Mouse (Mus musculus) MEL (cell line): ENCODE measurements around the gene Epha10. TPM values are rescaled to one million over a fixed set of nuclear protein-coding genes. Genes with fewer than 3 reads are reported as not detected.

Experiments used
- DNase-seq: peaks from one replicate; pipeline ENCODE4 v3.0.0; 2011; ENCODE audit warnings: low read depth, low spot score
- H3K27ac ChIP-seq: 2 replicates; pipeline ENCODE4 v1.5.1; 2012; ENCODE audit warnings: low read depth, mild to moderate bottlenecking, control low read depth, low read length, moderate library complexity; ENCODE audit not compliant: control insufficient read depth
- H3K27me3 ChIP-seq, 2 experiments: fragments of 150-350 bp in 1 of 2; sonication (generic) in 1 of 2; 2 replicates each; pipeline ENCODE4 v1.6.1; 2012; ENCODE audit warnings: low read length in 2 of 2, mild to moderate bottlenecking in 2 of 2, improper control_type of control experiment in 1 of 2, moderate library complexity in 1 of 2; ENCODE audit not compliant: insufficient read depth in 2 of 2, control insufficient read depth in 1 of 2
- H3K36me3 ChIP-seq, 2 experiments: 2 replicates each; pipeline ENCODE4 v1.6.1; 2012 to 2014; ENCODE audit warnings: low read length in 2 of 2, improper control_type of control experiment in 1 of 2, inconsistent platforms in 1 of 2, mild to moderate bottlenecking in 1 of 2; ENCODE audit not compliant: insufficient read depth in 2 of 2, control insufficient read depth in 1 of 2
- H3K4me1 ChIP-seq, 2 experiments: fragments of 150-350 bp in 1 of 2; sonication (generic) in 1 of 2; 2 replicates each; pipeline ENCODE4 v1.6.1; 2012; ENCODE audit warnings: low read length in 2 of 2, improper control_type of control experiment in 1 of 2, mild to moderate bottlenecking in 1 of 2; ENCODE audit not compliant: insufficient read depth in 2 of 2, control insufficient read depth in 1 of 2
- H3K4me3 ChIP-seq, 2 experiments: fragments of 150-350 bp in 1 of 2; sonication (generic) in 1 of 2; 2 replicates each; pipeline ENCODE4 v1.5.1; 2012; ENCODE audit warnings: low read depth in 2 of 2, low read length in 2 of 2, mild to moderate bottlenecking in 2 of 2, moderate library complexity in 2 of 2, control low read depth in 1 of 2, improper control_type of control experiment in 1 of 2; ENCODE audit not compliant: control insufficient read depth in 1 of 2, insufficient read depth in 1 of 2
- H3K79me2 ChIP-seq: 2 replicates; pipeline ENCODE4 v1.6.1; 2012; ENCODE audit warnings: mild to moderate bottlenecking, low read length, moderate library complexity; ENCODE audit not compliant: control insufficient read depth, poor library complexity, insufficient read depth
- H3K9ac ChIP-seq: 2 replicates; pipeline ENCODE4 v1.6.1; 2012; ENCODE audit warnings: low read depth, mild to moderate bottlenecking, control low read depth, low read length, moderate library complexity; ENCODE audit not compliant: control insufficient read depth, poor library complexity, severe bottlenecking
- H3K9me3 ChIP-seq: fragments of 150-350 bp; sonication (generic); replicated peaks from 2 replicates; pipeline ENCODE4 v1.6.1; 2012; ENCODE audit warnings: mild to moderate bottlenecking, low read length, improper control_type of control experiment, moderate library complexity; ENCODE audit not compliant: insufficient read depth
- BHLHE40 ChIP-seq: IDR thresholded peaks from 2 replicates; pipeline ENCODE4 v1.6.1; 2012; ENCODE audit warnings: low read depth, mild to moderate bottlenecking, inconsistent platforms, low read length, improper control_type of control experiment, borderline replicate concordance
- ELF1 ChIP-seq: IDR thresholded peaks from 2 replicates; pipeline ENCODE4 v1.6.1; 2014; ENCODE audit warnings: low read depth, mild to moderate bottlenecking, inconsistent platforms, low read length, improper control_type of control experiment, moderate library complexity
- ETS1 ChIP-seq: IDR thresholded peaks from 2 replicates; pipeline ENCODE4 v1.6.1; 2012; ENCODE audit warnings: low read depth, mild to moderate bottlenecking, inconsistent platforms, low read length, improper control_type of control experiment, moderate library complexity
- GABPA ChIP-seq: IDR thresholded peaks from 2 replicates; pipeline ENCODE4 v1.6.1; 2012; ENCODE audit warnings: low read depth, mild to moderate bottlenecking, inconsistent platforms, low read length, improper control_type of control experiment, moderate library complexity
- HCFC1 ChIP-seq: IDR thresholded peaks from 2 replicates; pipeline ENCODE4 v1.6.1; 2012; ENCODE audit warnings: low read depth, mild to moderate bottlenecking, inconsistent platforms, low read length, improper control_type of control experiment, moderate library complexity
- KAT2A ChIP-seq: conservative IDR thresholded peaks from 2 replicates; pipeline ENCODE4 v1.6.1; 2012; ENCODE audit warnings: low read depth, low read length, improper control_type of control experiment, inconsistent platforms
- MAX ChIP-seq: IDR thresholded peaks from 2 replicates; pipeline ENCODE4 v1.6.1; 2011; ENCODE audit warnings: low read length, improper control_type of control experiment
- MAZ ChIP-seq: IDR thresholded peaks from 2 replicates; pipeline ENCODE4 v1.6.1; 2012; ENCODE audit warnings: low read depth, mild to moderate bottlenecking, inconsistent platforms, low read length, improper control_type of control experiment
- MXI1 ChIP-seq: IDR thresholded peaks from 2 replicates; pipeline ENCODE4 v1.6.1; 2011; ENCODE audit warnings: mild to moderate bottlenecking, low read depth, low read length, improper control_type of control experiment
- MYC ChIP-seq: IDR thresholded peaks from 2 replicates; pipeline ENCODE4 v1.6.1; 2011; ENCODE audit warnings: low read depth, mild to moderate bottlenecking, low read length, improper control_type of control experiment, moderate library complexity
- NELFE ChIP-seq: IDR thresholded peaks from 2 replicates; pipeline ENCODE4 v1.6.1; 2011; ENCODE audit warnings: low read depth, low read length, improper control_type of control experiment
- NRF1 ChIP-seq: IDR thresholded peaks from 2 replicates; pipeline ENCODE4 v1.6.1; 2014; ENCODE audit warnings: low read depth, mild to moderate bottlenecking, inconsistent platforms, low read length, improper control_type of control experiment, moderate library complexity; ENCODE audit not compliant: poor library complexity, insufficient read depth, severe bottlenecking
- POLR2A ChIP-seq, 2 experiments: IDR thresholded peaks; 2 replicates each; pipeline ENCODE4 v1.6.1; 2011 to 2012; ENCODE audit warnings: low read length in 2 of 2, mild to moderate bottlenecking in 2 of 2, control low read depth in 1 of 2, improper control_type of control experiment in 1 of 2, low read depth in 1 of 2, moderate library complexity in 1 of 2; ENCODE audit not compliant: control insufficient read depth in 1 of 2, insufficient read depth in 1 of 2, poor library complexity in 1 of 2
- RCOR1 ChIP-seq: IDR thresholded peaks from 2 replicates; pipeline ENCODE4 v1.6.1; 2012; ENCODE audit warnings: low read depth, mild to moderate bottlenecking, inconsistent platforms, low read length, improper control_type of control experiment
- SIN3A ChIP-seq: IDR thresholded peaks from 2 replicates; pipeline ENCODE4 v1.6.1; 2012; ENCODE audit warnings: low read length, improper control_type of control experiment, inconsistent platforms
- UBTF ChIP-seq: IDR thresholded peaks from 2 replicates; pipeline ENCODE4 v1.6.1; 2012; ENCODE audit warnings: low read depth, mild to moderate bottlenecking, inconsistent platforms, low read length, improper control_type of control experiment, moderate library complexity, borderline replicate concordance; ENCODE audit not compliant: insufficient read depth
- USF2 ChIP-seq, 2 experiments: IDR thresholded peaks; 2 replicates each; pipeline ENCODE4 v1.6.1; 2011 to 2012; ENCODE audit warnings: improper control_type of control experiment in 2 of 2, low read length in 2 of 2, borderline replicate concordance in 1 of 2, inconsistent platforms in 1 of 2, low read depth in 1 of 2, mild to moderate bottlenecking in 1 of 2; ENCODE audit not compliant: insufficient read depth in 1 of 2
- ZMIZ1 ChIP-seq: IDR thresholded peaks from 2 replicates; pipeline ENCODE4 v1.6.1; 2012; ENCODE audit warnings: low read depth, mild to moderate bottlenecking, inconsistent platforms, low read length, improper control_type of control experiment, moderate library complexity
- polyA plus RNA-seq, 2 experiments: library from polyadenylated mRNA; stranded (reverse) in 1 of 2; unstranded in 1 of 2; fragments of >175 nt in 1 of 2; fragments of >200 nt in 1 of 2; gene quantifications; 2 replicates each; pipeline versions ENCODE4 v1.2.1 to v1.2.4; 2012; ENCODE audit warnings: low replicate concordance in 2 of 2, low read depth in 1 of 2; ENCODE audit not compliant: insufficient read length in 2 of 2, insufficient read depth in 1 of 2, missing spikeins in 1 of 2
- total RNA-seq: library from RNA; depleted of rRNA; stranded (reverse); fragments of 300-350 nt; gene quantifications from 2 replicates; pipeline ENCODE4 v1.2.3, GENCODE M21; 2012

The Epha10 gene
- total and polyA plus RNA-seq, 3 experiments, result not detected

DNA sequence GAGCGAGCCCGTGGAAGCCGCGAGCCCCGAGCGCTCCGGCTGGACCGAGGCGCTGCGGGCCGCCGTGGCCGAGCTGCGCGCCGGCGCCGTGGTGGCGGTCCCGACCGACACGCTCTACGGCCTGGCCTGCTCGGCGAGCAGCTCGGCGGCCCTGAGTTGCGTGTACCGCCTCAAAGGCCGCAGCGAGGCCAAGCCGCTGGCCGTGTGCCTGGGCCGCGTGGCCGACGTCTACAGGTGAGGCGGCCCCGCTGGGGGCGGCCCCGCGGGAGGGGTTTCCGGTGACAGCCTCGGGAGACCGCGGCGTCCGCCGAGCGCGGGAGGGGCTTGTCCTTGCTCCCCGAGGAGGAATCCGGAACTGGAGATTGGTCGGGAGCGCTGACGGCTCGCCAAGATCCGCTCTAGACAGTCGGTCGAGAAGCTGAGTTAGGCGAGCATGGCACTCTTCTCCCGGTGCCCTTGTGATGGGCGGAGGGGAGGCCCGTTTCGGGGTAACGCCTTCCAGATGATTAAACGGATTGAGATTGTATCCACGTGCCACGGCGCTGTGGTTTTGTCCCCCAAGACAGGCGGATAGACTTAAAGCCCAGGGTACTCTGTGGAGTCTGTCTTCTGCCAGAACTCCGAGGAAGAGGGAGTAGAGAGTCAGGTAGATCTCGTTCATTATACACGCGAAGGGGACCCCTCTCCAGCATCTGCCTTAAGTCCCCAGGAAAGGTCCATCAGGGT, 29.6 kb upstream of the Epha10 start, which contains the start of gene 1110065P20Rik:
1110065P20Rik (minus strand) TSS at position 264 of the 726 bp plus-strand sequence.
- Histone ChIP-seq H3K4me1 (peaks cover 0 to 16% of the 10 kb centered on the region in 2 experiments; a peak in 3 of 4 replicates), H3K27me3 (no peaks in the 10 kb centered on the region), H3K9me3 (no peaks in the 10 kb centered on the region), H3K4me3 (peak within 1 kb of the TSS; percentile 92 to 98), H3K79me2 (peaks cover 42% of the 10 kb centered on the region), H3K9ac (peak within 1 kb of the TSS; percentile 99), H3K36me3 (peaks cover 17 to 18% of the 10 kb centered on the region in 2 experiments; a peak in 3 of 4 replicates), H3K27ac (peak within 1 kb of the TSS; percentile 78)
- peak; percentile 87 for DNase-seq
- TF ChIP-seq MYC (peak; percentile 47; the same call in 1 of the 2 replicates), MXI1 (peak; percentile 90), ELF1 (peak; percentile 48; the same call in 1 of the 2 replicates), ETS1 (no peak), MAZ (no peak; the same call in 1 of the 2 replicates), GABPA (no peak), UBTF (no peak), NELFE (peak; percentile 48), NRF1 (no peak), MAX (peak; percentile 55; the same call in 1 of the 2 replicates), HCFC1 (no peak; the same call in 1 of the 2 replicates), SIN3A (peak; percentile 64), BHLHE40 (peak; percentile 75; the same call in 1 of the 2 replicates), POLR2A (IDR thresholded peaks at IDR 0.05; ENCODE audit: control insufficient read depth in 1 of 2, insufficient read depth in 1 of 2, low read depth in 1 of 2, low read length in 2 of 2, poor library complexity in 1 of 2) (peak; percentile 3 to 62; a peak in 1 of 4 replicates)

DNA sequence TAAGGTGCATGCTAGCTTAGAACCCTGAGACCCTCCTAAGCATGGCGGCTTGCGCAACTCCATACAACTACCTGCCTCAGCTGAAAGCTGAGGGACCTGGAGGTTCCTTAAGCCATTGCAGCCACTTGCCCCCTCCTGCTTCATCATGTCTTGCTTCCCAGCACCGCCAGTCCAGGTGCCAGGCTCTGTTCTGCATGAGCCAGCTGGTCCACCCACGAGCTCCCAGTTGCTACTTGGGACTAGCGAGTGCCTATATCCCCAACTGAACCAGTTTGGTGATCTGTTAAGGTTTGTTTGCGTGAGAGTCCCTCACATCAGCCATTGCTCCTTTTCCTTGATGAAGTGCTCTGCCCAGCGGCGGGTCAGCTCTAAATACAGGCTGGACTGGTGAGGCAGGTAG, 24.4 kb upstream of the Epha10 start:
- Histone ChIP-seq H3K9me3 (no peaks in the 10 kb centered on the region), H3K4me3 (no peak overlapping the region), H3K27ac (no peak overlapping the region), H3K79me2 (peaks cover 25% of the 10 kb centered on the region), H3K36me3 (peaks cover 12 to 18% of the 10 kb centered on the region in 2 experiments; a peak in 3 of 4 replicates), H3K4me1 (peaks cover 0 to 11% of the 10 kb centered on the region in 2 experiments; a peak in 3 of 4 replicates), H3K9ac (no peak overlapping the region), H3K27me3 (no peaks in the 10 kb centered on the region)
- no peak for DNase-seq
- TF ChIP-seq USF2 (IDR thresholded peaks at IDR 0.05; ENCODE audit: borderline replicate concordance in 1 of 2, insufficient read depth in 1 of 2, low read depth in 1 of 2, low read length in 2 of 2), result no peak
- no peak for TF ChIP-seq ZMIZ1
- no peak for TF ChIP-seq ELF1
- no peak for TF ChIP-seq RCOR1
- no peak for TF ChIP-seq KAT2A
- TF ChIP-seq MXI1, result no peak
